Mouse (Mus musculus) liver, embryonic 14.5 days (tissue): Measurements from ENCODE around the gene Catip. TPM values are rescaled to one million over a fixed set of nuclear protein-coding genes. Genes with fewer than 3 reads are reported as not detected.

Experiments
- ATAC-seq: fragments of 200-750 bp; cut with Nextera tagmentation; 2 replicates; pipeline ENCODE4 v1.8.0; 2017; ENCODE audit warnings: moderate number of reproducible peaks, mild to moderate bottlenecking, moderate library complexity; ENCODE audit not compliant: insufficient read depth
- DNase-seq, 3 experiments: peaks; one replicate each; pipeline ENCODE4 v3.0.0-alpha.2; 2012 to 2013; ENCODE audit warnings: low read depth in 3 of 3, low spot score in 3 of 3
- H3K27ac ChIP-seq: fragments of 300-500 bp; sonication (generic); 2 replicates; pipeline ENCODE4 v1.5.1; 2014; ENCODE audit warnings: moderate library complexity, mild to moderate bottlenecking, control low read depth, inconsistent platforms
- H3K27me3 ChIP-seq: fragments of 300-500 bp; sonication (generic); 2 replicates; pipeline ENCODE4 v1.6.1; 2014; ENCODE audit warnings: mild to moderate bottlenecking, low read length, moderate library complexity; ENCODE audit not compliant: control insufficient read depth, insufficient read depth
- H3K36me3 ChIP-seq: fragments of 300-500 bp; sonication (generic); replicated peaks from 2 replicates; pipeline ENCODE4 v1.6.1; 2014; ENCODE audit warnings: low read depth; ENCODE audit not compliant: control insufficient read depth, insufficient read depth
- H3K4me1 ChIP-seq, 2 experiments: fragments of 200-500 bp in 1 of 2; fragments of 300-500 bp in 1 of 2; sonication (generic) in 1 of 2; replicated peaks; 2 replicates each; pipeline ENCODE4 v1.6.1; 2012 to 2014; ENCODE audit warnings: antibody characterized with exemption in 1 of 2, inconsistent platforms in 1 of 2, low read length in 1 of 2; ENCODE audit not compliant: control insufficient read depth in 2 of 2, insufficient read depth in 2 of 2
- H3K4me2 ChIP-seq: fragments of 300-500 bp; sonication (generic); 2 replicates; pipeline ENCODE4 v1.6.1; 2014; ENCODE audit warnings: low read depth, mild to moderate bottlenecking, control low read depth, moderate library complexity
- H3K4me3 ChIP-seq, 2 experiments: fragments of 200-500 bp in 1 of 2; fragments of 300-500 bp in 1 of 2; sonication (generic) in 1 of 2; 2 replicates each; pipeline ENCODE4 v1.5.1; 2012 to 2014; ENCODE audit warnings: low read depth in 2 of 2, low read length in 2 of 2, mild to moderate bottlenecking in 2 of 2, control low read depth in 1 of 2, inconsistent platforms in 1 of 2, moderate library complexity in 1 of 2; ENCODE audit not compliant: insufficient read depth in 1 of 2
- H3K9ac ChIP-seq: fragments of 300-500 bp; sonication (generic); replicated peaks from 2 replicates; pipeline ENCODE4 v1.6.1; 2014; ENCODE audit warnings: mild to moderate bottlenecking, control low read depth, moderate library complexity
- H3K9me3 ChIP-seq: fragments of 300-500 bp; sonication (generic); 2 replicates; pipeline ENCODE4 v1.6.1; 2016; ENCODE audit warnings: low read length, mixed read lengths; ENCODE audit not compliant: control insufficient read depth
- CTCF ChIP-seq: IDR thresholded peaks from 2 replicates; pipeline ENCODE4 v1.5.1; 2016; ENCODE audit warnings: antibody characterized with exemption, low read depth, control low read depth
- EP300 ChIP-seq: IDR thresholded peaks from 2 replicates; pipeline ENCODE4 v1.6.1; 2016; ENCODE audit warnings: antibody characterized with exemption, low read depth
- WGBS: fragments of 180-500 bp; shearing (Covaris S2); extraction: QIAGEN DNeasy Blood & Tissue Kit; methylation state at CpG from one replicate; pipeline ENCODE4 v1.1.7; 2014; ENCODE audit not compliant: insufficient replicate concordance; 5-methylcytosine and 5-hydroxymethylcytosine counted together
- polyA plus RNA-seq, 2 experiments: library from polyadenylated mRNA; depleted of rRNA in 1 of 2; stranded (reverse) in 1 of 2; unstranded in 1 of 2; fragments of >200 nt; fragmentation: Nextera tagmentation in 1 of 2; extraction: Ambion mirVana in 1 of 2; gene quantifications; 2 replicates each; pipeline versions ENCODE4 v1.2.1 to v1.2.3; 2012 to 2014

Catip gene
- polyA plus RNA-seq, 2 experiments: 0.10 TPM; not detected in 1

- peak overlapping the region; percentile 14; the same call in 1 of the 2 replicates for H3K9ac ChIP-seq
- peak overlapping the region; percentile 25 to 56 for H3K4me3 ChIP-seq
- peak overlapping the region; percentile 79 for H3K4me2 ChIP-seq
- ATAC-seq (no peak), DNase-seq (no peak)
- H3K27me3 ChIP-seq: no peaks in the 10 kb centered on the region
- TF ChIP-seq CTCF: no peak
- TF ChIP-seq EP300: no peak
- H3K9me3 ChIP-seq: no peaks in the 10 kb centered on the region
- H3K36me3 ChIP-seq: no peaks in the 10 kb centered on the region
- H3K27ac ChIP-seq: no peak overlapping the region
- peaks cover 18 to 24% of the 10 kb centered on the region in 2 experiments for H3K4me1 ChIP-seq
- WGBS: 5% methylated on average over 9 of the region's 9 CpGs
Observed at GRCm38 (mm10) chr1:74332930-74333329, 29.0 kb upstream of the Catip start.

- Histone ChIP-seq H3K27ac (no peak overlapping the region), H3K4me3 (no peak overlapping the region), H3K4me1 (peaks cover 18 to 24% of the 10 kb centered on the region in 2 experiments), H3K4me2 (no peak overlapping the region), H3K9ac (no peak overlapping the region), H3K27me3 (no peaks in the 10 kb centered on the region), H3K9me3 (no peaks in the 10 kb centered on the region), H3K36me3 (no peaks in the 10 kb centered on the region)
- ATAC-seq (no peak), DNase-seq (no peak)
- TF ChIP-seq EP300 (no peak), CTCF (no peak)
- WGBS: 70% methylated on average over 3 of the region's 3 CpGs
Observed at GRCm38 (mm10) chr1:74334607-74335006, 27.3 kb upstream of the Catip start.

GRCm38 (mm10) chr1:74335033-74335432 is 26.9 kb upstream of the Catip start:
- Histone ChIP-seq H3K9ac (no peak overlapping the region), H3K9me3 (no peaks in the 10 kb centered on the region), H3K27ac (no peak overlapping the region), H3K27me3 (no peaks in the 10 kb centered on the region), H3K4me1 (peaks cover 18 to 24% of the 10 kb centered on the region in 2 experiments), H3K4me3 (no peak overlapping the region), H3K4me2 (no peak overlapping the region), H3K36me3 (no peaks in the 10 kb centered on the region)
- DNase-seq (no peak), ATAC-seq (no peak)
- 60% methylated on average over 4 of the region's 4 CpGs for WGBS
- TF ChIP-seq CTCF: no peak
- TF ChIP-seq EP300: no peak

GRCm38 (mm10) chr1:74335436-74336170 is 26.3 kb upstream of the Catip start:
- Histone ChIP-seq H3K27ac (no peak overlapping the region), H3K9me3 (no peaks in the 10 kb centered on the region), H3K36me3 (no peaks in the 10 kb centered on the region), H3K9ac (no peak overlapping the region), H3K4me1 (peaks cover 17 to 19% of the 10 kb centered on the region in 2 experiments), H3K4me2 (no peak overlapping the region), H3K4me3 (no peak overlapping the region), H3K27me3 (no peaks in the 10 kb centered on the region)
- ATAC-seq (no peak), DNase-seq (no peak)
- TF ChIP-seq EP300 (no peak), CTCF (no peak)
- WGBS: 57% methylated on average over 6 of the region's 6 CpGs

DNA sequence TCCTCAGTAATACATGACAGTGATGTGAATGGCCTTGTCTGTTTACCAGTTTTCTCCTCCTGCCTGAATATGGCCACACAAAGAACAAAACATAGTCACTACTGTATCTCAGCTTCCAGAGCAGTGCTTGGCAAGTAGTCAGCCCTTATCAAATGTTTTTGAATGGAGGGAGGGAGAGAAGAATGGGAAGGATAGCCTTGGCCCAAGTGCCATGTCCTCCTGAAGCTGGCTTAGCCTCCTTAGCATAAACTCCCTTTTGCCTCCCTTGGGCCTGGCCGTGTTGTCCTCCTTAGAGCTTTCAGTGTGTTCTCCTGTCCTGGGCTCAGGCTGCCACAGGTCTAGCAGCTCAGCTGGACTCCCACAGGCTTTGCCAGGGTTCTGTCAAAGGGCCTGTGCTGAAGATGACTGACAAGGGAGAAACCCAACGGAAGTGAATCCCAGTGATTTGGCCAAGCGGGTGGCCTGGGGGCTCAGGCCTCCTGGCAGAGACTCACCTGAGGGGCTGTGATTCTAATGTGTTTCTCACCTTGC is 24.6 kb upstream of the Catip start:
- ATAC-seq (no peak), DNase-seq (no peak)
- Histone ChIP-seq H3K4me1 (peaks cover 0 to 3% of the 10 kb centered on the region in 2 experiments; a peak in 3 of 4 replicates), H3K9me3 (no peaks in the 10 kb centered on the region), H3K4me3 (no peak overlapping the region), H3K4me2 (no peak overlapping the region), H3K27me3 (no peaks in the 10 kb centered on the region), H3K9ac (no peak overlapping the region), H3K27ac (no peak overlapping the region), H3K36me3 (no peaks in the 10 kb centered on the region)
- 69% methylated on average over 3 of the region's 3 CpGs for WGBS
- no peak for TF ChIP-seq CTCF
- TF ChIP-seq EP300: no peak
